In the genomic region with DNA sequence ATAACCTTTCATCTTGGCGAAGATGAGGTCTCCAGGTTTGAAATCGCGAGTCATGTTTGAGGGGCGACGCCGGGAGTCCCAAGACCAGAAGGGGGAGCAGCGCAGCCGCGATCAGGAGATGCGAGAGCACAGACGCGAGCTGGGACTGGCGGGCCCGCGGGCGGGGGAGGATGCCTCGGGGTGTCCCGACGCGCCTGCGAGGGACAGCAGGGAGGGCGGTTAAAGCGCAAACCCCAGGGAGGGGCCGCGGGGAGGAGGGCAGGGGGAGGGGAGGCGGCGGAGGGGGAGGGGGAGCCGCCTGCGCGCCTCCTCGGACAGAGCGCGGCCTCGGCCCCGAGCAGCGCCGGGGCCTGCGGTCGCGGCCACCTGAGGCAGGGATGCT, we compare ENCODE assay signal across 8 mouse cellular contexts. TPM values are rescaled to one million over a fixed set of nuclear protein-coding genes. Genes with fewer than 3 reads are reported as not detected.
DNase-seq lines count a peak whose midpoint lies in the region; ATAC-seq and TF ChIP-seq lines count a peak whose summit lies in the region.

No protein-coding gene starts in this region.

- H3K36me3 ChIP-seq in hindbrain, embryonic 15.5 days: peaks cover 20% of the 10 kb centered on the region

- peak; percentile 83 for TF ChIP-seq CTCF in Patski (IDR thresholded peaks at IDR 0.05)

- peak; percentile 47 for DNase-seq in Patski (ENCODE audit: low read depth, low spot score)
- peak; percentile 93 to 95 for DNase-seq in cerebellum, postnatal 14 days
- peak; percentile 68 to 69 for DNase-seq in frontal cortex, postnatal 25 days (ENCODE audit: low spot score in 2 of 2)
- DNase-seq in left cerebral cortex, adult 11 months (ENCODE audit: low spot score): peak; percentile 78
- DNase-seq in lung, postnatal 4 days: peak; percentile 88 to 90
- peak; percentile 74 for DNase-seq in retina, postnatal 7 days (ENCODE audit: low read depth, low spot score)
- peak; percentile 70 for DNase-seq in urinary bladder, adult 2 months (ENCODE audit: low spot score)

- peak overlapping the region; percentile 90 for H3K9ac ChIP-seq in hindbrain, embryonic 15.5 days

- POLR2A ChIA-PET in Patski (lab: Charles Lee): interaction anchor here (1.8 kb wide), 1 partner anchor 30 kb away, joined by 4 read pairs; no protein-coding TSS in a partner anchor

- H3K4me3 ChIP-seq in hindbrain, embryonic 15.5 days: peak overlapping the region; percentile 96

- peak; percentile 80 for ATAC-seq in Patski
- ATAC-seq in hindbrain, embryonic 15.5 days (ENCODE audit: low FRiP score, low read depth): peak; percentile 78

- CTCF ChIA-PET in Patski (lab: Charles Lee): interaction anchor here (1.3 to 2.1 kb wide), 2 partner anchors 38 to 95 kb away, joined by 3 to 8 read pairs; no protein-coding TSS in a partner anchor

- peaks cover 28% of the 10 kb centered on the region for H3K4me1 ChIP-seq in hindbrain, embryonic 15.5 days (replicated peaks)

- H3K27ac ChIP-seq in hindbrain, embryonic 15.5 days (replicated peaks): peak overlapping the region; percentile 100

- in situ Hi-C loops in Patski (cut with MboI; ENCODE audit: low pct_unique_long_range_greater_than_20kb): no loop called here

- H3K9me3 ChIP-seq in hindbrain, embryonic 15.5 days: no peaks in the 10 kb centered on the region

- H3K4me2 ChIP-seq in hindbrain, embryonic 15.5 days: peak overlapping the region; percentile 77

- under 1% methylated on average over 23 of the region's 40 CpGs for WGBS in hindbrain, embryonic 15.5 days

- no peaks in the 10 kb centered on the region for H3K27me3 ChIP-seq in Patski
- no peaks in the 10 kb centered on the region for H3K27me3 ChIP-seq in hindbrain, embryonic 15.5 days

RNA-seq across cellular contexts. Expression of gene Psip1, which starts 0.5 kb away (rescaled TPM):
- polyA plus RNA-seq in Patski (2021): 97.9 TPM
- 253 and 257 TPM in 2 replicates for polyA plus RNA-seq in hindbrain, embryonic 15.5 days (2015; fragmentation: Nextera tagmentation; extraction: Ambion mirVana)
- 35.9 and 39.4 TPM in 2 replicates for polyA plus RNA-seq in urinary bladder, adult 2 months (2012; rRNA removed)

RNA-seq across cellular contexts. Expression of gene Ccdc171, which starts 39.6 kb away (rescaled TPM):
- 2.1 TPM for polyA plus RNA-seq in Patski (2021)
- polyA plus RNA-seq in hindbrain, embryonic 15.5 days (2015; fragmentation: Nextera tagmentation; extraction: Ambion mirVana): 4.0 and 4.4 TPM in 2 replicates
- polyA plus RNA-seq in urinary bladder, adult 2 months (2012; rRNA removed): 2.9 TPM in 2 replicates

Comparison
In these comparisons a context has a peak if more than half of its experiments do, and no peak if none do; other contexts are left out.
1. Peak in every context shown above with its lines: DNase-seq, ATAC-seq, H3K4me3 ChIP-seq and H3K27ac ChIP-seq.